Mouse (Mus musculus) heart, embryonic 16.5 days (tissue): ENCODE measurements around the gene Hic1. TPM values are rescaled to one million over a fixed set of nuclear protein-coding genes. Genes with fewer than 3 reads are reported as not detected.

Source experiments
- ATAC-seq: fragments of 200-750 bp; cut with Nextera tagmentation; replicated peaks from 2 replicates; pipeline ENCODE4 v1.8.0; 2017; ENCODE audit warnings: moderate number of reproducible peaks; ENCODE audit not compliant: insufficient read depth, low FRiP score; ENCODE audit errors: extremely low read depth
- H3K27ac ChIP-seq: fragments of 300-500 bp; sonication (generic); 2 replicates; pipeline ENCODE4 v1.5.1; 2014; ENCODE audit warnings: mild to moderate bottlenecking, low read length, control low read depth, moderate library complexity
- H3K27me3 ChIP-seq: fragments of 300-500 bp; sonication (generic); 2 replicates; pipeline ENCODE4 v1.6.1; 2014; ENCODE audit warnings: low read length, mixed read lengths; ENCODE audit not compliant: control insufficient read depth, insufficient read depth
- H3K36me3 ChIP-seq: fragments of 300-500 bp; sonication (generic); 2 replicates; pipeline ENCODE4 v1.6.1; 2014; ENCODE audit not compliant: control insufficient read depth, insufficient read depth
- H3K4me1 ChIP-seq: fragments of 300-500 bp; sonication (generic); 2 replicates; pipeline ENCODE4 v1.6.1; 2014; ENCODE audit warnings: low read length, mixed read lengths; ENCODE audit not compliant: control insufficient read depth, insufficient read depth
- H3K4me2 ChIP-seq: fragments of 300-500 bp; sonication (generic); 2 replicates; pipeline ENCODE4 v1.6.1; 2014; ENCODE audit warnings: low read depth, mild to moderate bottlenecking, control low read depth, low read length
- H3K4me3 ChIP-seq: fragments of 300-500 bp; sonication (generic); 2 replicates; pipeline ENCODE4 v1.5.1; 2014; ENCODE audit warnings: mild to moderate bottlenecking, control low read depth, low read length
- H3K9ac ChIP-seq: fragments of 300-500 bp; sonication (generic); 2 replicates; pipeline ENCODE4 v1.6.1; 2014; ENCODE audit warnings: low read length, control low read depth
- H3K9me3 ChIP-seq: fragments of 300-500 bp; sonication (generic); replicated peaks from 2 replicates; pipeline ENCODE4 v1.6.1; 2016; ENCODE audit warnings: low read length; ENCODE audit not compliant: control insufficient read depth
- WGBS: fragments of 180-500 bp; shearing (Covaris S2); extraction: QIAGEN DNeasy Blood & Tissue Kit; methylation state at CpG from one replicate; pipeline ENCODE4 v1.1.7; 2014; 5-methylcytosine and 5-hydroxymethylcytosine counted together
- polyA plus RNA-seq: library from polyadenylated mRNA; unstranded; fragments of >200 nt; fragmentation: Nextera tagmentation; extraction: Ambion mirVana; gene quantifications from 2 replicates; pipeline ENCODE4 v1.2.1, GENCODE M21; 2015

Hic1 gene
- polyA plus RNA-seq, 1 experiment from 2014 or later = 7.1 TPM

- peaks cover 43% of the 10 kb centered on the region for H3K4me1 ChIP-seq
- no peak overlapping the region for H3K4me3 ChIP-seq
- H3K36me3 ChIP-seq = peaks cover 16% of the 10 kb centered on the region
- no peaks in the 10 kb centered on the region for H3K9me3 ChIP-seq
- H3K27me3 ChIP-seq = no peaks in the 10 kb centered on the region
- 23% methylated on average over 11 of the region's 11 CpGs for WGBS
- peak overlapping the region; percentile 38; the same call in 1 of the 2 replicates for H3K9ac ChIP-seq
- H3K27ac ChIP-seq = peak overlapping the region; percentile 86
- ATAC-seq = peak; percentile 68
- H3K4me2 ChIP-seq = 0 out of 2 replicates have a peak overlapping the region, but pooled peaks have one; percentile 9
Observed at GRCm38 (mm10) chr11:75139122-75139963, 30.0 kb downstream of the Hic1 start.

- H3K36me3 ChIP-seq = no peaks in the 10 kb centered on the region
- peak overlapping the region; percentile 10; the same call in 1 of the 2 replicates for H3K9ac ChIP-seq
- no peaks in the 10 kb centered on the region for H3K9me3 ChIP-seq
- no peaks in the 10 kb centered on the region for H3K27me3 ChIP-seq
- WGBS = 36% methylated on average over 5 of the region's 5 CpGs
- H3K4me2 ChIP-seq = no peak overlapping the region
- H3K4me1 ChIP-seq = peaks cover 58% of the 10 kb centered on the region
- peak overlapping the region; percentile 67 for H3K27ac ChIP-seq
- no peak for ATAC-seq
- H3K4me3 ChIP-seq = no peak overlapping the region
Observed at GRCm38 (mm10) chr11:75136666-75137398, 32.5 kb downstream of the Hic1 start.

DNA sequence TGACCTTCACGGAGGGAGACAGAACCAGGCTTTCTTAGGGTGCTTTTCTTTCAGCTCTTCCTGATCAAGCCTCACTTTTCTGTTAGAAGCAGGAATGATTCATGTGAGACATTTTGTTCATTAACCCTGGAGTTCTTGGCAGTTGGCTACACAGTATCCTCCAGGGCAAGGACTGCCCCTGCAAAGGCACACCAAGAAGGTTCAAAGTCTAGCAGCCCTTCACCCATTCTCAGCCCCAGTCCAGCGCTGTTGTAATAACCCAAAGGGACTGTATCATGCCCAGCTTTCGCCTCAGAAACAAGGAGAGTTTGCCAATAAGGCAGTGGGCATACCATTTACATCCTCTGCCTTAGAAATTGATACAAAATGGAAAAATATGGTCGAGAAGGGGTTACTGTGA is 34.0 kb downstream of the Hic1 start:
- Histone ChIP-seq H3K9me3 (no peaks in the 10 kb centered on the region), H3K9ac (no peak overlapping the region), H3K4me1 (peaks cover 52% of the 10 kb centered on the region), H3K4me3 (no peak overlapping the region), H3K36me3 (no peaks in the 10 kb centered on the region), H3K4me2 (no peak overlapping the region), H3K27me3 (no peaks in the 10 kb centered on the region), H3K27ac (peak overlapping the region; percentile 1; the same call in 1 of the 2 replicates)
- WGBS = 89% methylated on average over 4 of the region's 4 CpGs
- ATAC-seq = no peak

- H3K4me1 ChIP-seq = peaks cover 47% of the 10 kb centered on the region
- H3K27ac ChIP-seq = peak overlapping the region; percentile 77
- ATAC-seq = no peak
- no peaks in the 10 kb centered on the region for H3K9me3 ChIP-seq
- H3K4me2 ChIP-seq = no peak overlapping the region
- no peak overlapping the region for H3K9ac ChIP-seq
- no peaks in the 10 kb centered on the region for H3K36me3 ChIP-seq
- H3K27me3 ChIP-seq = no peaks in the 10 kb centered on the region
- H3K4me3 ChIP-seq = no peak overlapping the region
- 58% methylated on average over 5 of the region's 5 CpGs for WGBS
Observed at GRCm38 (mm10) chr11:75134485-75135068, 34.7 kb downstream of the Hic1 start.

GRCm38 (mm10) chr11:75133951-75134350 is 35.4 kb downstream of the Hic1 start:
- Histone ChIP-seq H3K4me2 (no peak overlapping the region), H3K4me3 (no peak overlapping the region), H3K9me3 (no peaks in the 10 kb centered on the region), H3K36me3 (no peaks in the 10 kb centered on the region), H3K27ac (peak overlapping the region; percentile 77), H3K27me3 (no peaks in the 10 kb centered on the region), H3K4me1 (peaks cover 40% of the 10 kb centered on the region), H3K9ac (peak overlapping the region; percentile 21; the same call in 1 of the 2 replicates)
- 14% methylated on average over 2 of the region's 2 CpGs for WGBS
- ATAC-seq = peak; percentile 73

GRCm38 (mm10) chr11:75133391-75133790 is 35.9 kb downstream of the Hic1 start:
- H3K27me3 ChIP-seq = no peaks in the 10 kb centered on the region
- no peaks in the 10 kb centered on the region for H3K36me3 ChIP-seq
- H3K4me2 ChIP-seq = no peak overlapping the region
- no peaks in the 10 kb centered on the region for H3K9me3 ChIP-seq
- ATAC-seq = no peak
- peak overlapping the region; percentile 21; the same call in 1 of the 2 replicates for H3K9ac ChIP-seq
- no peak overlapping the region for H3K4me3 ChIP-seq
- 79% methylated on average over 5 of the region's 5 CpGs for WGBS
- H3K27ac ChIP-seq = peak overlapping the region; percentile 77
- H3K4me1 ChIP-seq = peaks cover 35% of the 10 kb centered on the region

GRCm38 (mm10) chr11:75132278-75132677 is 37.0 kb downstream of the Hic1 start:
- H3K27ac ChIP-seq = peak overlapping the region; percentile 32; the same call in 1 of the 2 replicates
- WGBS = 58% methylated on average over 5 of the region's 5 CpGs
- no peaks in the 10 kb centered on the region for H3K9me3 ChIP-seq

DNA sequence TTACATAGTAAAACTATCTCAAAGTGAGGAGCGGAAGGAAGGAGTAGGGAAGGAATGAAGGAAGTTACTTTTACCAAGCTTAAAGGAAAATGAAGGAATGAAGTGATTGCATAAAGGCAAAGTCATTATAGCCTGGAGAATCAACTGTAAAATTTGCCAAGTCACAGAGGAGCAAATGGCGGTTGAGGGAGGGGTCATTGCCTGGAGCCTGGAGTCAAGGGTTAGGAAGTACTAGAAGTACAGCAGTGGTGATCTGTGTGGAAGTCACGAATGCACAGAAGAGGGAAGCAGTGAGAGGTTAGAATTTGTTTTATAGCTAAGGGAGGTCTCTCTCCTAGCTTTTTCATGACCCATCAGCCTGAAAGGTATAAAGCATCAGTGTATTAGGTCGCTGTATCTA is 38.0 kb downstream of the Hic1 start:
- Histone ChIP-seq H3K9ac (no peak overlapping the region), H3K4me1 (peaks cover 18% of the 10 kb centered on the region), H3K9me3 (no peaks in the 10 kb centered on the region), H3K4me2 (no peak overlapping the region), H3K36me3 (no peaks in the 10 kb centered on the region), H3K27me3 (no peaks in the 10 kb centered on the region), H3K4me3 (no peak overlapping the region), H3K27ac (no peak overlapping the region)
- ATAC-seq = no peak
- WGBS = 80% methylated on average over 4 of the region's 4 CpGs

More at GRCm38 (mm10) chr11:75132278-75132677, 37.0 kb downstream of the Hic1 start:
- no peak; the same call in 1 of the 2 replicates for ATAC-seq
- Histone ChIP-seq H3K4me2 (no peak overlapping the region), H3K4me1 (peaks cover 25% of the 10 kb centered on the region), H3K4me3 (no peak overlapping the region), H3K9ac (no peak overlapping the region), H3K36me3 (no peaks in the 10 kb centered on the region), H3K27me3 (no peaks in the 10 kb centered on the region)
